Comparison of ENCODE assay signal across 13 mouse cellular contexts in the genomic region with DNA sequence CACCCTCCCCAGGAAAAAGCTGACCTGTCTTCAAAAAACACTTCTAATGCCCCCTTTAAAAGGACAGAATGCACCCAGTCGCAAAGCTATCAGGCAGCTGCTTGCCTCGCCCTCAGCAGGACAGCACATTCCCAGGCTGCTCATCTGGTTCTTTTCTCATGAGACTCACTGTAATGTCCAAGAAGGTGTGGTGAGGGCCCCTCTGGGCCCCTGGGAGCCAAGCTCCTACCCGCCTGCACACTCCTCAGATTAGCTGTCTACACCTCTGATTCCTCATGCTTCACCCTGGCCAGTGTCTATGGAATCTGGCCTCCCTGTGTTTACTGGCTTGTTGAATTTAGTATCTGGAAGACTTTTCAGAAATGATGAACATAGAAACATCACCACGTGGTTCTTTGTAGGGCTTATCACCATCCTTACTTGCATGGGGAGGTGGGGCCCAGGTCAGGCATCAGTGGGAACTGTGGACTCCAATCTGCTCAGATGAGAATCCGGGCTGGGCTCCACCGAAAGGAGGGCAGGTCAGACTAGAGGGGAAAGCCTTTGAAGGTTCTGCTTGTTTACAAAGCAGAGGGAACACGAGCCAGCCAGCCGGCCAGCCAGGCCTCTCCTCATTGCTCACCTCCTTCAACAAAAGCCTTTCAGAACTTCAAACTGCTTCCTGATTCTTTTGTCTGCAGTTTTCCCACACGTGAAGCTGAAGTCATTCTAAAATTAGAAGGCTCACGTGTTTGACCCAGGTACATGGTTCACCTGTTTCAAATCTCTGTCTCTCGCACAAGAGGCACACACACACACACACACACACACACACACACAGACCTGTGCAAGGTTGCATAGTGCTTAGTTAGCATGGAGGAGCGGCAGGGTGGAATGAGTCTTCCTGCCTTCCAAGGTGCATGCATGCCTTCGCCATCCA. TPM values are rescaled to one million over a fixed set of nuclear protein-coding genes. Genes with fewer than 3 reads are reported as not detected.
DNase-seq lines count a peak whose midpoint lies in the region; ATAC-seq and TF ChIP-seq lines count a peak whose summit lies in the region.
"Had no signal": no experiment of that assay in that cellular context is flagged by ENCODE, and none has a peak within 500 bp of the region (broad histone marks: within the 10 kb centered on the region; RNA-seq: fewer than 3 reads in every experiment).

No protein-coding gene starts in this region.

- TF ChIP-seq POLR2A in brain, embryonic 14.5 days (IDR thresholded peaks at IDR 0.05; ENCODE audit: borderline replicate concordance, extremely low read depth, insufficient read depth, insufficient read length, poor library complexity, severe bottlenecking) = no peak

- ATAC-seq in kidney, embryonic 15.5 days (replicated peaks; ENCODE audit: low FRiP score) = peak; percentile 73; the same call in 1 of the 2 replicates
- peak; percentile 78 for ATAC-seq in lung, embryonic 16.5 days (ENCODE audit: low read depth)
- ATAC-seq in midbrain, embryonic 13.5 days = no peak
- ATAC-seq: hindbrain, postnatal 0 days had no signal

- 29% methylated on average over 13 of the region's 13 CpGs for WGBS in kidney, embryonic 15.5 days
- 23% methylated on average over 13 of the region's 13 CpGs for WGBS in lung, embryonic 16.5 days
- WGBS in midbrain, embryonic 13.5 days = 46% methylated on average over 13 of the region's 13 CpGs

- DNase-seq in heart, adult 11 months = peak; percentile 92
- no peak for DNase-seq in heart, postnatal 10 days
- DNase-seq in brain, embryonic 14.5 days (ENCODE audit: low read depth) = peak; percentile 40
- DNase-seq in left cerebral cortex, adult 18-20 months (ENCODE audit: low spot score in 2 of 2) = no peak
- DNase-seq in spleen, postnatal 36 days (ENCODE audit: low spot score in 2 of 2) = no peak
- DNase-seq: B cell, adult 2 months had no signal

- intact Hi-C loops in heart, postnatal 10 days (cut with DNase I) = no loop called here

- H3K4me1 ChIP-seq in kidney, embryonic 15.5 days = peaks cover 19% of the 10 kb centered on the region
- peaks cover 3% of the 10 kb centered on the region; the same call in 1 of the 2 replicates for H3K4me1 ChIP-seq in lung, embryonic 16.5 days (replicated peaks; ENCODE audit: control insufficient read depth, insufficient read depth, low read length)
- no peaks in the 10 kb centered on the region for H3K4me1 ChIP-seq in midbrain, embryonic 13.5 days (replicated peaks)
- H3K4me1 ChIP-seq: limb, embryonic 13.5 days had no signal

- H3K4me2 ChIP-seq in kidney, embryonic 15.5 days = no peak overlapping the region
- no peak overlapping the region for H3K4me2 ChIP-seq in lung, embryonic 16.5 days (ENCODE audit: low read depth, low read length)
- H3K4me2 ChIP-seq in midbrain, embryonic 13.5 days (replicated peaks) = no peak overlapping the region
- H3K4me2 ChIP-seq: limb, embryonic 13.5 days had no signal

- no peak overlapping the region for H3K9ac ChIP-seq in kidney, embryonic 15.5 days
- no peak overlapping the region for H3K9ac ChIP-seq in lung, embryonic 16.5 days (ENCODE audit: low read length)
- H3K9ac ChIP-seq in midbrain, embryonic 13.5 days (replicated peaks) = no peak overlapping the region
- H3K9ac ChIP-seq: limb, embryonic 13.5 days had no signal

- no peaks in the 10 kb centered on the region for H3K36me3 ChIP-seq in kidney, embryonic 15.5 days
- no peaks in the 10 kb centered on the region for H3K36me3 ChIP-seq in lung, embryonic 16.5 days (ENCODE audit: control insufficient read depth, insufficient read depth, low read length)
- H3K36me3 ChIP-seq in midbrain, embryonic 13.5 days = no peaks in the 10 kb centered on the region
- H3K36me3 ChIP-seq: limb, embryonic 13.5 days had no signal

- H3K27ac ChIP-seq in kidney, embryonic 15.5 days = peak overlapping the region; percentile 68
- peak overlapping the region; percentile 65 for H3K27ac ChIP-seq in lung, embryonic 16.5 days (ENCODE audit: low read length)
- no peak overlapping the region for H3K27ac ChIP-seq in midbrain, embryonic 13.5 days
- H3K27ac ChIP-seq: hindbrain, postnatal 0 days; limb, embryonic 13.5 days had no signal

- H3K9me3 ChIP-seq in kidney, embryonic 15.5 days (replicated peaks) = no peaks in the 10 kb centered on the region
- no peaks in the 10 kb centered on the region for H3K9me3 ChIP-seq in lung, embryonic 16.5 days (ENCODE audit: control insufficient read depth, low read length)
- H3K9me3 ChIP-seq in midbrain, embryonic 13.5 days = no peaks in the 10 kb centered on the region
- H3K9me3 ChIP-seq: limb, embryonic 13.5 days had no signal

- TF ChIP-seq CTCF in brain, embryonic 14.5 days (IDR thresholded peaks at IDR 0.05; ENCODE audit: borderline replicate concordance, extremely low read depth, insufficient read depth, insufficient read length) = no peak

- H3K27me3 ChIP-seq in kidney, embryonic 15.5 days = no peaks in the 10 kb centered on the region
- H3K27me3 ChIP-seq in lung, embryonic 16.5 days (ENCODE audit: control insufficient read depth, insufficient read depth, low read depth, low read length) = no peaks in the 10 kb centered on the region
- no peaks in the 10 kb centered on the region for H3K27me3 ChIP-seq in midbrain, embryonic 13.5 days
- H3K27me3 ChIP-seq: limb, embryonic 13.5 days had no signal

- no peak overlapping the region for H3K4me3 ChIP-seq in kidney, embryonic 15.5 days (replicated peaks)
- H3K4me3 ChIP-seq in lung, embryonic 16.5 days (ENCODE audit: low read length) = no peak overlapping the region
- H3K4me3 ChIP-seq in midbrain, embryonic 13.5 days (replicated peaks) = no peak overlapping the region
- H3K4me3 ChIP-seq: erythroblast, embryonic 14.5 days; limb, embryonic 13.5 days had no signal

RNA-seq across cellular contexts. Expression of a gene that starts 38.7 kb away (rescaled TPM):
- 1 to 10 TPM; 1.5 to 2.1 TPM for total RNA-seq in heart, postnatal 10 days (2021)
- 5.3 and 10.0 TPM in 2 replicates for polyA plus RNA-seq in brain, embryonic 14.5 days (2012; rRNA removed)
- 7.2 and 8.7 TPM in 2 replicates for polyA plus RNA-seq in kidney, embryonic 15.5 days (2015; fragmentation: Nextera tagmentation; extraction: Ambion mirVana)
- polyA plus RNA-seq in lung, embryonic 16.5 days (2015; fragmentation: Nextera tagmentation; extraction: Ambion mirVana) = 3.8 and 4.3 TPM in 2 replicates
- total RNA-seq in left cerebral cortex, adult 18-20 months (2021) = 10 to 100 TPM; 13.0 to 17.7 TPM
- polyA plus RNA-seq in midbrain, embryonic 13.5 days (2015; fragmentation: Nextera tagmentation; extraction: Ambion mirVana) = 3.8 TPM in 2 replicates
- total RNA-seq: monocyte, adult 5-6 weeks had no signal
- polyA plus RNA-seq: erythroblast, embryonic 14.5 days had no signal

Comparison
In these comparisons a context has a peak if more than half of its experiments do, and no peak if none do; other contexts are left out.
1. DNase-seq: peak in heart, adult 11 months (single experiment) and brain, embryonic 14.5 days (single experiment); none in heart, postnatal 10 days (0 of 2), left cerebral cortex, adult 18-20 months (0 of 2) and spleen, postnatal 36 days (0 of 2).